Mouse (Mus musculus) T-helper 1 cell (primary cell): ENCODE results near the gene Slc6a16.

Experiments
- in situ Hi-C: fragments of 300-600 bp; cut with MboI, MseI; formaldehyde crosslinking; loops from one replicate; pipeline ENCODE4 v1.15.1; 2025; ENCODE audit warnings: high pct_unique_total_duplicates

Slc6a16 gene

DNA sequence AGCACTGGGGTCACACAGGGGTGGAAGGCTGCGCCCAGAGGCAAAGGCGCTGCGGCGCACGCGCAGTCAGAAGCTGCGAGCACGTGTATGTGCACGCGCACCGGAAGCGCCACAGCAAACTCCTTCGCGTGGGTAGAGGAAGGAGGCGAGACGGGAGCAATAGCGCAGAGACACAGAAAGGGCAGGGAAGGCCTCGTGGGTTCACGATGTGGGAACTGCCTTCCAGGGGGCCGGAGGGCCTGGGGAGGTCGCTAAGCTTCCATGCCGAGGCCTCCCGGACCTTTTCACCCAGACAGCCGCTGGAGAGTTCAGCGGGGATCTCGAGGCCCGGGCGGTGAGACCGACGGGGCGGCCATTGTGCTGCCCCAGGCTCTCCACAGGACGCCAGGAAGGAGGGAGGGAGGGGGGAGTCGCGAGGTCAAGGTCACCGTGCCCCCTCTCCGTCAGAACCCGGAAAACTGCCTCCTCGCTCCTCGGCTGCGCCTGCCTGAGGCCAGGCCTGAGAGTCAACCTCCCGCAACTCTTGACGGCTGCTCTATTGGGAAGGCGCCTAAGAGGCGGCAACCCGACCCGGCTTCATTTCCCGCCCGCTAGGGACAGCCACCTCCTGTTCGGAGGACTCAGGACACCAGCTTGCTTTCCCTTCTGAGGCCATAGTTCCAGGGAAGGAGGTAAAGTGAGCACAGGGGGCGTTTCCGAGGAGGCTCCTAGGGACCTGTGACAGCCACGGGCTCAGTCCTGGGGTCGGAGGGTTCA, at the start of gene Slc6a16:
Slc6a16 (plus strand) TSS at position 453 of the 756 bp plus-strand sequence.
- in situ Hi-C loops, result no loop called here

DNA sequence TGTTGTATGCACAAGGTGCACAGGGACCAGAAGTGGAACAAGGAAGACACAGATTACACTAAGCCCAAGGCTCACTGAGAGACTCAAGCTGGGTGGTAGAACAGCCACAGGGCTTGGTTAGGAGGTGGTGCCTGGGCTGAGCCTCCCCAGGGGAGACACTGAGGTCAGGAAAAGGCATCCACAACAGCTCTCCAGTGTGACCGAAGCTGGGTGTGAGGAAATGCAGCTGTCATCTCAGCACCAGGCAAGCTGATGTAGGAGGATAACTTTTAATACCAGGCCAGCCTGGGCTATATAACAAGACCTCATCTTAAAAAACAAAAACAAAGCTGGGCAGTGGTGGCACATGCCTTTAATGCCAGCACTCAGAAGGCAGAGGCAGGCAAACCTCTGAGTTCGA, 49.7 kb upstream of the Slc6a16 start:
- in situ Hi-C loops, result no loop called here

DNA sequence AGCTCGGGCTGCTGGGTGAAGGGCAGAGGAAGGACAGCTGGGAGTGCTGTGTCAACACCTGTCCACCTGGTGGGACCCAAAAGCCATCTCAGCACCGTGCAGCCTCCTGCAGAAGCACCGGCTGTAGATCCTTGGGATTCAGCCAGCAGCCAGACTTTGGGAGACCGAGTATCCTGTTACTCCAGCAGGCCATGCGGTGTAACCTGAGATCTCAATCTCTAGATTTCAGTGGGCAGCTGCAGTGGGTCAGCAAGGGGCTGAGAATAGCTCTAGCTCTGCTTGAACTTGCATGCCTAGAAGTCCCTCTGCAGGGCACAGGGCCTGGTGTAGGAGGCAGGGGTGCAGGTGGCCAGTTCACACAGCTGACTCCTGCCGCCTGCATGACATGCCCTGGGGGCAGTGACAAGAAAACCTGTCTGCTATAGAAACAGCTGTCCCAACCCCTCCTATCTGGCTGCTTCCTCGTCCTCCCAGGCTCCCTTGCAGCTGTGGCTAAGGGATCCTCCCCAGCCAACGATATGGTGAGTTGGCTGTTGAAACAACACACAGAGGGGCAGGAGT, 49.0 kb upstream of the Slc6a16 start:
- in situ Hi-C loops, result no loop called here

DNA sequence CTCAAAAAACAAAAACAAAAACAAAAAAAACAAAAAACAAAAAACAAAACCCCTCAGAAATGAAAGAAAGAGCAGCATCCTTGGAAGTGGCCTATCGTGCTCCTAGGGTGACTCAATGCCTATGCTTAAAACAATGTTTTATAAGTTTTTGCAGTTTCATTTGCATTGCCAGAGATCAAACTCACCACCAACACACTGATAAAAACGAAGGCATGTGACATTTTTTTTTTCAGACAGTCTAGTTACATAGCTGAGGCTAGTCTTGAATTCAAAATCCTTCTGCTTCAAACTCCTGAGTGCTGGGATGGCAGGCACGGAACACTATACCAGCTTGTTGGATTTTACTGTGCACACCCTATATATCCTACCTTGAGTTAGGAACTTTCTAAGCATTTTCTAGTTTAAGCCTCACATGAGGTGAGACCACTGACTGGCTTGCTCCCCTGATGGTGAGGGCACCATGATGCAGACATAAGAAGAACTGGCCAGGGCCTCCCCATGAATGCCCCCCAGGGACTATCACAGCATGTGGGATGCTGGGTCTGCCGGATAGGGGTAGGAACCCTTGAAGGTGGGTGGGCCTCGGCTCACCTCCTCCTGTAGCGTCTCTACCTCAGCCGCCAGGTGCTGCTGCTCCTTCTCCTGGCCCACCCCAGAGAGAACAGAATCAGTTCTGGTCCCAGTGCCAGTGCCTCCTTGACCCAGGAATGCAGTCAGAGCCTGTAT, 48.1 kb upstream of the Slc6a16 start:
- in situ Hi-C loops, result no loop called here

DNA sequence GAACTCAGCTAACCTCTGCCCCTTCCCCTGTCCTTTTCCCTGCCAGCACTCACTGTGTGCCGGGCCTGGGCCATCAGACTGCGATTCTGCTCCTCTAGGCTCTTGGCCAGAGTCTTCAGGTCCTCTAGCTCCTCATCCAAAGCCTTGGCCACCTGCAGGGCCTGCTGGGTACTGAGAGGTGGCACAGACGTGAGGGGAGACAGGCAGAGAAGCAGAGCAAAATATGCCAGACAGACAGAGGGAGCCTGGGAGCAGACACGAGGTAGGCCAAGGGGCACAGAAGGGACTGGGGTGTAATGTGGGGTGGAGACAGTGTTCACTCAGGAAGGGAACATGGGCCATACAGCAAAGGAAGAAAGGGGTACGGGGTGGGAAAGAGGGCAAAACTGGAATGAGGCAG, 47.5 kb upstream of the Slc6a16 start:
- in situ Hi-C loops, result no loop called here

DNA sequence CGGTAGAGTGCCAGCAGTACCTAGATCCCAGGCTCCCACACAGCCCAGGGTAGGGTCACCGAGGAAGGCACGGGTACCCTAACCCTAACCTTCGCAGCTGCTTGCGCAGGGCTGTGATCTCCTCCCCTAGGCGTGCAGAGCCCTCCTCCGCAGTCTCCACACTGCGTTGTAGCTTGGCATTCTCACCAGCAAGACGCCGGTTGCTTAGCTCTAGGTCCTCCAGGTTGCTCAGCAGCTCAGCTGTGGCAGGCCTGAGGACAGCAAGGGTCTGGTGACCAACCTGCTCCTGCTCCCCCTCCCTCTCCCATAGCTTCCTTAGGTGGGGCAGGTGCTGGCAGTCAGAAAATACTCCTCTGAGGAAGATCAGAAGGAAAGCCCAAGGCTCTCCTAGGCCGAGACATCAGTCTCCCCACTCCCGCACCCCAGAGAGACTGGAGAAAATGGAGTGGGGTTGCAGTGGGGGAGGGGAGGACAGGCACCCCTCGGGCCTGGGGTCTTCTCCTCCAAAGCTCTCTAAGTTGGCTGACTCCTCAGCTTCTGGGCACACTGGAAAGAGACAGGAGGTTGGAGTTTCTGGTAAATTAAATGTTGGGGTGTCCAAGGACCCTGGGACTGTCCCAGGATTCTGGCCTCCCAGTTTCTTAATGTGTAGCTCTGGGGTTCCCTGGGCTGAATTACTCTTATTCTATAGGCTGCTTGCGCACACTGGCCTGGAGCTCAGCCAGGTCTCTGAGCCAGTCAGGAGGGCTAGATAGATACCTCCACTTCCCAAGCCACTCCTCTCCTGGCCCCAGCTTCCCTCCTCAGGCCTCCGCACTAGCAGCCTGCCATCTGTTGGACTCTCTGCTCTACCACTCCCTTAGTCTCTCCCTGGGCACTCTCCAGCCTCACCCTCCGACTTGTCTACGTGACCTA, 46.8 kb upstream of the Slc6a16 start:
- in situ Hi-C loops, result no loop called here

DNA sequence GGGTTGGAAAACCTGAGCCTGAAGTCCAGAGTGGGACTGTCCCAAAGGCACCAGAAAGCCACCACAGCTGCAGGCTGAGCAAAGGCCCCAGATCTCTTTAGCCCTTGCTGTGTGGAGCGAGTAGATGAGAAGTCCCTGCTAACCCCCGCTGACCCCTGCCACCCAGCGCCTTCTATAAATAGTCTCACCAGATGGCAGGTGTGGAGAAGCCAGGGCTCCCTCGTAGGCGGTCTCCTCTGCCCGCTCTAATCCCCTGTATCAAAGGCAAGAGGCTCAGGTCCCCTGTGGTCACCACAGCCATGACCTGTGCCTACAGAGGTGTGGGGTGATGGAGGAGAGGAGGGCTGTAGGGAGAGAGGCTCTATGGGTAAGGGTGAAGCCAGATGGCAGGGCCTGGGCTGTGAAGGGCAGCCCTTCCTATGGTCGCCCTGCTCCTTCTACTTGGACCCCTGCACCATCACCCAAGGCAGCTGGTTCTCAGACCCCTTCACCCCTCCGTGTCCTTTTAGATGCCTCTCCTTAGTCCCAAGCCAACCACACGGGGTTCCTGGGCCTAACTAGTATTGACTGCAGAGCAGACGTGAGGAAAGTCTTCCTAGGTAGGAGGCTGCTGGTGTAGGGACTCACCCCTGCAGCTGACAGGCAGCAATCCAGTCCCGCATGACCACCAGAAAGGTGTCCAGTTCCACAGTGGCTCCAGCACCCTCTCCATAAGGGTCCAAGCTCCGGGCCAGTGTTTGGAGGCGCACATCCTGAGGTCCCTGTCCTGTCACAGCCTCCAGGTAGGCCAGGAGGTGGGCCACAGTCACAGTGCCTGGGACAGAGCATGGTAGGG, 45.3 kb upstream of the Slc6a16 start:
- in situ Hi-C loops, result no loop called here

DNA sequence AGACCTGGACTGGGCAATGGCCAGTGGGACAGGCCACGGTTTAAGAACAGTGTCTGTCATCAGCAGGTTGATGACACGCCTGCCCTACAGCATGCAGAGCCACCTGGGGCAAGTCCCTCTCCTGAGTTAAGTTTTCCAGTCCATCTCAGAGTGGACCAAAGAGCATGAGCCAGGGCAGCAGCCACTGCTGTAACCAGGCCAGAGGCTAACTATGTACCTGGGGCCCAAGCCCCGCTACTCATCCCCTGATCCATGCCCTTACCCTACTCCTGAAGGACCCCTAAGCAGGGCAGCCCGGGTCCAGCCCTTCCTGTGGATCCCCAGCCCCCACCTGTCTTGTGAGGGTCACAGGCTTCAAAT, 44.7 kb upstream of the Slc6a16 start:
- in situ Hi-C loops, result no loop called here

DNA sequence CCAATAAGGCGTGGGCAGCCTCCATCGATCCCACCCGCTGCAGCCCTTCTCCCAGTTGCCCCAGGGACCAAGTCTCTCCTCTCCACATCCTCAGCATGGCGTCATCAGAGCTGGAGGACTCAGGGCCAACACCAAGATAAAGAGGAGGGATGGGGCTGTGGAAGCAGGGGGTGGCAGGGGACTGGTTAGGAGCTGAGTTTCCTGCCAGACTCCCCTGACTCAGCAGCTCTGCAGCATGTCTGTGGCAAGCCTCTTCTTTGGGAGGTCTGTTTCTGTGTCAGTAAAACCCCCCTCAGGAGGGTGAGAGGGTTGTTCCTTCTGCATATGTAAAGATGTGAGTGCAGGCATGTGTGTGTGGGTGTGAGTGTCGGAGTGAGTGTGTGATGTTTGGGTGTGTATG, 43.9 kb upstream of the Slc6a16 start:
- in situ Hi-C loops, result no loop called here

DNA sequence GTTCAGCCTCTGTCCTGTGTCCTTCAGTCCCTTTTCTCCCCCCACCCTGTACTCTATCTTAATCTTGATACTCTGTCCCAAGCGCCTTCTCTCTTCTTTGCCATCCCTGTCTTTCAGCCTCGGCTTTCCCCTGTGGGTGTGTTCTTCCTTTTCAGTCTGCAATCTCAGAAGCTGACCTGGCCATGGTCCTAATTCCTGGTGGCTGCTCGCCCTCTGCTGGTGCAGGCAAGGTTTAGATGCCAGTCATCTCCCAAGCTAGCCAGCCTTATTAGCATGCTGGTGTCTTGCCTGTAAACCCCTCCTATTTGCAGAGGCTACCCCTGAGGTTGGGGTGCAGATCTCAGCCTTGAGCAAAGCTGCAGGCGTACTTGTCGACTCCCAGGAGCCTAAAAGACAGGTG, 42.5 kb upstream of the Slc6a16 start:
- in situ Hi-C loops, result no loop called here

DNA sequence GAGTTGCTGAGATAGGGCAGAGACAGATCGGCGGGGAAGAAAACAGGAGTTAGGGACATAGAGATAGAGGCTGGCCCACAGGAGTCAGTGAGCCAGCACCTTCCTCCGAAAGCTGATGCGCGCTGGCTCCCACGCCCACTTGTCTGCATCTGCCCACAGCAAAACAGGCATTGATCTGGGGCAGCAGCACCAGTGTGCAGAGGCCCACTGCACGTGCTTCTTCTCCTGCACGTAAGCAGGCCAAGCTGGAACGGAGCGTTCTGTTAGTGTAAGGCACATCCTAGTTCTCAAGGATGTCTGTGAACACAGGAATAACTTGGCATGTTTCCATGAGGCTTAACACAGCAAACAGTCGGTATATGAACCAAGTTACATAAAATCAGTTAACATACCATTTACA, 41.9 kb upstream of the Slc6a16 start:
- in situ Hi-C loops, result no loop called here

DNA sequence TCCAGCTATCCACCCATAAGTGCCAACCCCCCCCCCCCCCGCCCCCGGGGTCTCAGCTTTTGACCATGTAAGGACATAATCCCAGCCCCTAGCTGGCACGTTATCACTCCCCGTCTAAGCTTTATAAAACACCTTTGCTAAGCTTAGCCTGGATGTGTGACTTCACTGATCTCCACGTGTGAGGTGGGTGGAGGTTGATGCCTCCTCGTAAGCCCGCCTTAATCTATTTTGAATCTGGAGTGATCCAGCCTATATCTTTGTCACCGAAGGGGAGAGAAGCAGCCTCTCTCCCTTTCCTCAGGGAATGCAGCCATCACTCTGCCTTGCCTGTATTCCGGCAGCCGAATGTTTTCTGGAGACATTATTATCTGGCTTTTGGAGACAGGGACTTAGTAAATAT, 38.2 kb upstream of the Slc6a16 start:
- in situ Hi-C loops, result no loop called here

DNA sequence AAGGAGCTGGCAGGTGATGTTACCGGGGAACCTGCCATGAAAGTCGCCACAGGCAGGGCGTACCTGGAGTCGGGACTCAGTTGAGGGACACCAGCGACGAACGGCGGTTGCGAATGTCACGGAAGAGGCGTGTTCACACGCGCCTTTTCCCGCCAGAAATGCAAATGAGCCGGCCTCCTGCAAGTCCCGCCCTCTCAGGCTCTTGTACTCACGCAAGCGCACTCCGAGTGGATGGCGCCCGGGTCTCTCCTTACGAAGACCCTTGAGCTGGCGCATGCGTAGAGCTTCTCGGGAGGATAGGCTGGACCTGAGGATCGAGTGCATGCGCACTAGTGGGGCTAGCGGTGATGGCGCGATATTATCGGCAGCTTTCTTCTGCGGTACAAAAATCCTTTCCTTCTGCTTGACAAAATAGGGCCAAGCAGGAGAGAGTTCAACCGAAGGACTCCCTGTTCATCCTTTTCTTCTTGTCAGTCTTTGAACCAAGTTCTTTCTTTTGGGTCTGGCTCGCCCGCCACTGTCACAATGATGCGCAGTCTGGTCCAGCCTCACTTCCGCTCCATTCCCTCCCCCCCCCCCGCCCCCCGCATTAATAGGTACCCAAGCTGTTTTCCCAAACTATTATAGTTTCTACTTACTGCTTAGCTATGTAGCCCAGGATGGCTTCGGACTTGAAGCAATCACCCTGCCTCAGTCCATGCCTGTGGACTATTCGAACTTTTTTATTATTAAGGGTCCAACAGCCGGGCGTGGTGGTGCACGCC, 36.3 kb upstream of the Slc6a16 start, which contains the start of gene Ccdc155:
Ccdc155 (minus strand) TSS at position 513 of the 764 bp plus-strand sequence.
- in situ Hi-C loops, result no loop called here

DNA sequence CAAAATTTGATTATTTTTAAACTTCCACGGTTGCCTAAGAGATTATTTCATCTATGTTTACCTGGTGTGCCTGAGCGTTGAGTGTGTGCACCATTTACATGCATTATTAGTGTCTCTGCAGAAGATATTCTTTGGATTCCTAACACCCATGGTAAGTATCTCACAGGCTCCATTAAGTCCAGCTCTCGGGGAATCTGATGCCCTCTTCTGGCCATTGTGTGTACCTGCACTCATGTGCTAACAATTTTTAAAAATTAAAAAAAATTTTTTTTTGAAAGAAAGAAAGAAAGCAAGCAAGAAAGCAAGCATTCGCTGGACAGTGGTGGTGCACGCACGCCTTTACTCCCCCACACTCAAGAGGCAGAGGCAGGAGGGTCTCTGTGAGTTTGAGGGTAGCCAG, 32.6 kb upstream of the Slc6a16 start:
- in situ Hi-C loops, result no loop called here

DNA sequence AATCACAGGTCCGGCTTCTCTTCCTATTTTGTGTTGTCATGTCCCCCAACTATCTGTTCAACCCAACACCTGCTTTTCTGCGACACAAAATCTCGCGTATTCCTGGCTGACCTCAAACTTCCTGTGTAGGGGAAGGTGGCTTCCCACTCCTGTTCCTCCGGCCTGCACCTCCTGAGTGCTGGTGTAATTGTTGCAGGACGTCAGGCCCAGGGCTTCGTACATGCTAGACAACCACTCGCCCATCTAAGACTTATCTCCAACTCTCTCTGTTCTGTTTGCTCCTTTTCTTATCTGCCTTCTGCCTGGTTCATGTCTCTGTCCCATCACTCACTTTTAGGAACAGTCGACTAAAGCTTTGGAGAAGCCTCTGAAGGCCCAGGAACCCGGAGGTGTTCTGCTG, 29.8 kb upstream of the Slc6a16 start:
- in situ Hi-C loops, result no loop called here

DNA sequence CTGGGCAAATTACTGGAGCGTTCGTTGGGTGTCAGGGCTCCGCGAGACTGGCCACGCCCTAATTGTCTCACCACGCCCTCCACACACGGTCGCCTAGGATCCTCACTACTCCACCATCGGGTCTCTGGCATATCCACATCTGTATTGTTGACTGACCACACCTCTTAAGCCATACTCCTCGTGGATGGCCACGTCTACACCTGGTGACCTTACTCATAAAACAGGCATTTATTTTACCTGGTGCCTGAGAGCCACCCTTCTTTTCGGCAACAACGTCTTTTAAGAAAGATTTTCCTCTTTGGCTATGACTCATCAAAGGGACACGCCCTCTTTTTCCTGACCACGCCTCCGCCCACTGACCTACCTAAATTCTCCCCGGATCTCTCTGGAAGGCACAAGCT, 29.0 kb upstream of the Slc6a16 start, which contains the start of gene Dkkl1:
Dkkl1 (minus strand) TSS at position 297 of the 401 bp plus-strand sequence.
- in situ Hi-C loops, result no loop called here

DNA sequence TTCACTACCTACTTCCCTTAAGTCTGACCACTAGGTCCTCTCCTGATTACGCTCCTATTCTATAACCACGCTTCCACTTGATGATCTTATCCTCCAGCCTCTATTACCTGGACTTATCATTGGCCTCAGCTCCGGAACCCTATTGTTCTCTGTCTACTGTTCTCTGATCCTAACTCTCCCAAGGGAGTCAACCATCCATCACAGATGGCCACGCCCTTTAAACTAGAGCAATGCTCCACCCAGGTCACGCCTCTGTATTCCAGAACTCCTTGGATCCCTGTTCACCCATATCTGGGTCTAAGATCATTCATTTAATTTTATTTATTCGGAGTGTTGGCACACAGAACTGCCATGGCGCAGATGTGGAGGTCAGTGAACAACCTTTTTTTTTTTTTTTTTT, 28.5 kb upstream of the Slc6a16 start:
- in situ Hi-C loops, result no loop called here

DNA sequence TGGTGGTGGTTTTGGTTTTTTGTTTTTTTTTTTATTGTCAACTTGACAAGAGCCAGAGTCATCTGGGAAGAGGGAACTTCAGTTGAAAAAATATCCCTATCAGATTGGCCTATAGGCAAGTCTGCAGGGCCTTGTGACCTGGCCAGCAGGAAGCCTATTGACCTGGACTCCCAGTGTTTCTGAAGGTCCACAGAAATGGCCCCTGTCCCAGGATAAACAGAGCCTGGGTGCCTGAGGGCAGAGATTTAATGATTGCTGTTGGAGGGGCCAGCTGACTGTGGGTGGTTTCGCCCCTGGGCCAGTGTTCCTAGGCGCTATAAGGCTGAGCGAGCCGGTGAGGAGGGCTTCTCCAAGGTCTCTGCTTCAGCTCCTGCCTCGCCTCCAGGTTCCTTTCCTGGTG, 27.2 kb upstream of the Slc6a16 start:
- in situ Hi-C loops, result no loop called here

DNA sequence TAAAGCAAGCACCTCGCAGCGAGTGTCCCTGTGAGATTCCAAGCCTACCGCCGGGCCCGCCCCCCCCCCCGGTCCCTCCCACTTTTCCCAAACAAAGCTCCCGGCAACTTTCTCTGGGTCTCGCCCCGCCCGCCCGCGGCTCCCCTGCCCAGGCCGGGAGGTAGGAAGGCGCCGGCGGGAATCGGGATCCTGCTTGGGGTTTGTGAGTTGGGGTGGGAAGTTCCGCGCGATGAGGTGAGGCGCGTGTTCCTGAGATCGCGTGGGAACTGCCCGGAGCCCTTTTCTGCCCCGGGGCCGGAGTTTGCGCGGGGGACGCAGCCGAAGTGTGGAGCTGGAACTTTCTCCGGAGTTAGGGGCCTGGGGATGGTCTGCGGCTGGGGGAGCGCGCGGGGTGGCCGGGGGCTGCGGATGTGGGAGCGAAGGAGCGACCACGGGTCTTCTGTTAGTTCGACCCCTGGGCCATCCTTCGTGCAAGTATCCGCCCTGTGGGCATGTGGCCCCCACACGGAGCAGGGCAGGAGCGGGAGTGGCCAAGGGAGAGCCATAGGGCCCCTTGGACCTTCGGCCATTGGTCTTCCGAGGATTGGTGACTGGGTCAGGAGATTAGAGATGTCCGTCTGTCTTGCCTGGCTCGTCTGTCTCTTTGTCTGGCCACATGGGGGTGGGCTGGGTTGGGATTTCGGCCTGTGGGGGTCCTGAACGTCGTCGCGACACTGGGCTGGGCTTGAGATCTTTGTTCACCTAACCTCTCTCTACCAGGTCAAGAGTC, 25.0 kb upstream of the Slc6a16 start, which contains the start of gene Tead2:
Tead2 (plus strand) TSS at position 81 of the 769 bp plus-strand sequence.
- in situ Hi-C loops, result no loop called here
